Mouse (Mus musculus) inflammation-experienced regulatory T-cells, adult 6 months (primary cell): ENCODE measurements around the gene Gjb1. TPM values are rescaled to one million over a fixed set of nuclear protein-coding genes. Genes with fewer than 3 reads are reported as not detected.
A peak's percentile ranks its signal among the peaks of the same experiment; 100 is the strongest.

Experiments used
- ATAC-seq: one replicate; pipeline ENCODE4 v1.8.0; 2017
- polyA plus RNA-seq, 3 experiments: library from polyadenylated mRNA; unstranded; fragments of 100-300 nt; shearing (Covaris generic); gene quantifications; one replicate each; pipeline ENCODE4 v1.2.1; 2017

The Gjb1 gene
- polyA plus RNA-seq, 3 experiments from 2014 or later: not detected

GRCm38 (mm10) chrX:101418946-101419724 lies 43.0 kb downstream of the Gjb1 start:
- ATAC-seq: peak; percentile 12

- peak; percentile 93 for ATAC-seq
Measured at GRCm38 (mm10) chrX:101419725-101420699, 43.8 kb downstream of the Gjb1 start.

GRCm38 (mm10) chrX:101420700-101421095 lies 44.5 kb downstream of the Gjb1 start, which contains the start of gene Zmym3:
Gene Zmym3, minus strand, starts transcription at chrX:101420849.
- no peak for ATAC-seq

- ATAC-seq: no peak
Measured at GRCm38 (mm10) chrX:101423462-101423861, 47.3 kb downstream of the Gjb1 start.

- ATAC-seq: no peak
Measured at GRCm38 (mm10) chrX:101427774-101428173, 51.6 kb downstream of the Gjb1 start.

GRCm38 (mm10) chrX:101428785-101429141 lies 52.6 kb downstream of the Gjb1 start:
- ATAC-seq: peak; percentile 5

GRCm38 (mm10) chrX:101429142-101429949 lies 53.2 kb downstream of the Gjb1 start, which contains the start of gene Nono:
Gene Nono, plus strand, starts transcription at chrX:101429318.
- ATAC-seq: peak; percentile 90

GRCm38 (mm10) chrX:101429976-101430375 lies 53.8 kb downstream of the Gjb1 start:
- ATAC-seq: no peak

Other genes with a start within 250 kb of the Gjb1 start
- 10 to 100 TPM; 43.0 to 58.6 (median 44.6) TPM for gene Snx12, start 153.8 kb upstream of the Gjb1 start, polyA plus RNA-seq
- gene Foxo4, start 121.8 kb upstream of the Gjb1 start, polyA plus RNA-seq: 1 to 10 TPM; 3.6 to 4.7 (median 4.7) TPM
- 1 to 10 TPM in 2 of 3 experiments, not detected in 1; 2.1 to 2.6 TPM for gene Gm614, start 112.4 kb upstream of the Gjb1 start, polyA plus RNA-seq
- gene Il2rg, start 108.1 kb upstream of the Gjb1 start, polyA plus RNA-seq: 1,000 to 10,000 TPM; 1,580 to 1,755 (median 1,720) TPM
- gene Gm20489, start 107.4 kb upstream of the Gjb1 start, polyA plus RNA-seq: 1 to 10 TPM in 1 of 3 experiments, not detected in 2; 1.3 TPM
- 10 to 100 TPM; 55.5 to 98.4 (median 75.3) TPM for gene Med12, start 102.3 kb upstream of the Gjb1 start, polyA plus RNA-seq
- under 1 TPM in 2 of 3 experiments, not detected in 1; 0.15 to 0.23 TPM for gene Nlgn3, start 77.2 kb upstream of the Gjb1 start, polyA plus RNA-seq
- 10 to 100 TPM; 12.3 to 22.1 (median 15.8) TPM for gene Zmym3, start 44.5 kb downstream of the Gjb1 start, polyA plus RNA-seq
- 100 to 1,000 TPM; 343 to 390 (median 352) TPM for gene Nono, start 52.9 kb downstream of the Gjb1 start, polyA plus RNA-seq
- under 1 TPM in 2 of 3 experiments, not detected in 1; 0.26 to 0.73 TPM for gene Itgb1bp2, start 72.7 kb downstream of the Gjb1 start, polyA plus RNA-seq
- gene Taf1, start 156.4 kb downstream of the Gjb1 start, polyA plus RNA-seq: 10 to 100 TPM; 22.0 to 25.9 (median 23.1) TPM